Mouse (Mus musculus) spleen, adult 18-20 months (tissue): ENCODE measurements around the gene Flot2.

Experiments
- DNase-seq, 2 experiments: peaks; one replicate each; pipeline ENCODE4 v3.0.0; 2022; ENCODE audit warnings: mixed read lengths in 2 of 2

Flot2 gene

DNA sequence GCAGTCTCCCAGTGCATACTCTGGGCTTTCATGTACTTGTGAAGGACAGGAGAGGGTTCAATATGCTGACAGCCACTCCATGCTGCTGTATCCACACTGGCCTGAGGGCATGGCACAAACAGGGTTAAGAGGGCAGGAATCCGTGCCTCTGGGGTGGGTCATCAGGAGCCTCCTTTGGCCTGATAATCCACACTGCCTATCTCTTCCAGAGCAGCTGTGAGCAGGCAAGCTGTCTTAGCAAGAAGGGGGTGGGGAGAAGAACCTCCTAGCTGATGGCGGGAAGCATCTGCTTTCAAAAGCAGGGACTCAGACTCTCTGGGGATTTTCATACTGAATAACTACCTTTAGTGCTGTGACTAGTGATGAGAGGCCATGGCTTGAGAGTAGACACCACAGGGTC lies 28.2 kb downstream of the Flot2 start:
- DNase-seq: no peak

DNA sequence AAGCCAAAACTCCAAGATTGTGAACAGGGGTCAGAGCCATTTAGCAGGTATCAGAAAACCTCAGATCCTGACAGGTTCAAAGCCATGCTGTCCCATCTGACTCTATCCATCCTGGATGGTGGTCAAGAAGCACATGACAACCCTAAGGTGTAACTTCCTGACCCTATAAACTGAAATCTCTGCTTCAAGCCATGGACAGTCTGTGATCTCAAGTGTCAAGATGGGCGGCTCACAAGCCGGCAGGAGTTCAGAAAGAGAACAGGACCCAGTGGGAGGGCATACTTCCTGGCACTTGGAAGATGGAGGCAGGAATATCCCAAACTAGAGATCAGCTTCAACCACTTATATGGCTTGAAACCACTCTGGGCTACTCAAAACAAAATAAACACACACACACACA lies 28.9 kb downstream of the Flot2 start:
- DNase-seq: no peak

DNA sequence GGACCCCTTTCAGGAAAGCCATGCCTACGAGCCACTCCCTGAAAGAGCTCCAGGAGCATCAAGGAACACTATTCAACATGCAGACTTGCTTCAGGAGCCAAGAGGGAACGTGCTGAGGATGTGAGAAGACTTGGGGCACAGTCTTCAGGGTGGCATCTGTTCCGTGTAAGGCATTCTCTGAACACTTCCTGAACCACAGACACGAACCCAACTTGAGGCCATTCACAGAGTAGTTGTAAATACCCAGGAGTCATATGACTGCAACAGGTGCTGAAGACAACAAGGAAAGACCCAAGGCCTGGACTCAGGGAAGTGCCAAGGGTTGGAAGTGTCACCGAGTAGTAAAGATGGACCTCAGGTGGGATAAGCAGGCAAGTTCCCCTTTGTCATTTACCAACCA lies 29.8 kb downstream of the Flot2 start:
- DNase-seq: no peak

DNA sequence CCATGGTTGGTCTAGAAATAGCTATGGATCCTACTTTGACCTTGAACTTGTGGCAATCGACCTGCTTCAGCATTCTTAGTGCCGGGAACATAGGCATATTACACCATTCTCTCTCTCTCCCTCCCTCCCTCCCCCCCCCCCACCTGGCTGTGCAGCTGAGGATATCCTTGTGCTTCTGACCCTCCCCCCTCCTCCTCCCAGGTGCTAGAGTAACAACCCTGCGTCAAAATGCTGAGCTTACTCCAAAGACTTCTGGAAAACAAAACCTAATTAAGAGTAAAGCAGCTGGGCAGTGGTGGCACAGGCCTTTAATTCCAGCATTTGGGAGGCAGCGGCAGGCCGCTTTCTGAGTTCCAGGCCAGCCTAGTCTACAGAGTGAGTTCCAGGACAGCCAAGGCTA lies 31.4 kb downstream of the Flot2 start:
- DNase-seq: no peak

GRCm38 (mm10) chr11:78069646-78070045 lies 31.9 kb downstream of the Flot2 start:
- DNase-seq: no peak

- no peak for DNase-seq
These were observed 34.2 kb downstream of the Flot2 start for GRCm38 (mm10) chr11:78071938-78072337.

DNA sequence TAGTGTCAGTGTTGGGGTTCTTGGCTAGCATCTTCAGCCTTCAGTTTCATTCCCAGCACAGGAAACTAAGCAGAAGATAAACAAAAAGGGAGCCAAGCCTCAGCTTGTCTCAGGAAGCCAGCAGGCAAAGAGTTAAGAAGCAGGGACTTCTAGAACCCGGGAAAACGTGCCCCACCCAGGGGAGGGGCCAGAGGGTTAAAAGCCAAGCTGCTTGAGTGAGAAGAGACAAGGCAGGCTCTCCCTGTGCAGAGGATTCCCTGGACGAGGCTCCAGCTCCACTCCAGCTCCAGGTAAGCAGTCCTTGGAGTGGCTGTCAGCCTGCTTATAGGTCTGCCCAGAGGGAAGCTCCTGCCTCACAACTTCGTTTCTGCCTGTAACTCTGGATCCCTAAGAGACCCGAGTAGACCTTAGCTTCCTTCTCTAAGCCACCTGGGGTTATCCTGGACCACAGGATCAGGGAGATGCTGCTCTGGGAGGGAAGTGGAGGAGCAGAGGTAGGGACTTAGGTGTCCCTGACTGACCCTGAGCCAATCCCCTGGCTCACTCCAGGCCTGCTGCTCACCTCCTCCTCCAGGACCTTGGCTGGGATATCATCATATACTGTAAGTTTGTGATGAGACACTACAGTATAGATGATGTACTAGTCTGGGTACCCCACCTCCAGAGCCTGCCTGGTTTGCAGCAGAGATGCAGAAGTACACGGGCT lies 34.8 kb downstream of the Flot2 start:
- DNase-seq: no peak

- DNase-seq: no peak
These were observed 36.0 kb downstream of the Flot2 start for GRCm38 (mm10) chr11:78073577-78074276.

- DNase-seq: no peak
These were observed 36.5 kb downstream of the Flot2 start for GRCm38 (mm10) chr11:78074277-78074652.

DNA sequence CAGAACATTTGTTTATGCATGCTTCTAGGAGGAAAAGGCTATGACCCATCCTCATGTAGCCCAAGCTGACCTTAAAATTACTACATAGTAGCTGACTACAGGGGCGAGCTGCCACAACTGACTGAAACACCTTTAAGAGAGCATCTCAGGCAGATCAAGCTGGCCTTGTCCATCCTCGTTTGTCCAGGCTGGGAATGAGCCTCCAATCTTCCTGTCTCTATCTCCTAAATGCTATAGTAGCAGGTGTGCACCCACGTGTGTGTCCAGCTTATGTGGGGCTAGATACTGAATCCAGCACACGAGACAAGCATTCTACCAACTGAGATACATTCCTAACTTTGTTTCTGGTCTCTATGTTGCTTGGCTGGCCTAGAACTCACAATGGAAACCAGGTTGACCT lies 36.9 kb downstream of the Flot2 start:
- no peak for DNase-seq

GRCm38 (mm10) chr11:78079961-78080921 lies 42.5 kb downstream of the Flot2 start, which contains the start of gene Eral1:
Gene Eral1 (minus strand): TSS chr11:78080383.
- peak; percentile 60 to 70 for DNase-seq

- DNase-seq: no peak
These were observed 45.9 kb downstream of the Flot2 start for GRCm38 (mm10) chr11:78083595-78083994.

DNA sequence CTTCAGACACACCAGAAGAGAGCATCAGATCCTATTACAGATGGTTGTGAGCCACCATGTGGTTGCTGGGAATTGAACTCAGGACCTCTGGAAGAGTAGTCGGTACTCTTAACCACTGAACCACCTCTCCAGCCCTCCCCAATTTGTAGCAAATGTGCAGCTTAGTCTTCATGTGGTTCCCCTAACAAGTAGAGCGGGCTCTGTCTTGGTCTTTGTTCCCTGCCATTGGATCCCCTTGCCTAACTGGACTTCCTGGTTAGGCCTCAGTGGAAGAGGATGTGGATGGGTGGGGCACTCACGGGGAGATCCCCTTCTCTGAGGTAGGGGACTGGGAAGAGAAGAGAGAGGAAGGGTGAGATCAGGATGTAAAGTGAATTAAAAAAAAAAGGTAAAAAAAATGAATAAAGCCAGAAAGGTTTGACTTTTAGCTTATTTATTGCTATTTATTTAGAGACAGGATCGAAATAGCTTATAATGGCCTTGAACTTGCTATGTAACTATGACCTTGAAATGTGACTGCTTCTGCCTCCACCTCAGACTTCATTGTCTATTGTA lies 49.3 kb downstream of the Flot2 start:
- no peak for DNase-seq

- no peak for DNase-seq
These were observed 50.1 kb downstream of the Flot2 start for GRCm38 (mm10) chr11:78087756-78088281.

GRCm38 (mm10) chr11:78094137-78094503 lies 56.4 kb downstream of the Flot2 start:
- DNase-seq: no peak

- DNase-seq: peak; percentile 85 to 87
These were observed 56.9 kb downstream of the Flot2 start, which contains the start of gene Fam222b for GRCm38 (mm10) chr11:78094504-78095143. Gene Fam222b (plus strand): TSS chr11:78094660.

GRCm38 (mm10) chr11:78095144-78095516 lies 57.4 kb downstream of the Flot2 start:
- DNase-seq: no peak

GRCm38 (mm10) chr11:78097077-78097476 lies 59.3 kb downstream of the Flot2 start:
- DNase-seq: no peak

- no peak for DNase-seq
These were observed 63.0 kb downstream of the Flot2 start for GRCm38 (mm10) chr11:78100746-78101145.

- no peak for DNase-seq
These were observed 64.4 kb downstream of the Flot2 start for GRCm38 (mm10) chr11:78102142-78102541.

GRCm38 (mm10) chr11:78102958-78103747 lies 65.4 kb downstream of the Flot2 start:
- peak in 1 of 2 experiments; percentile 4 for DNase-seq
